Mouse (Mus musculus): Measurements from ENCODE around the gene Map7d3. TPM values are rescaled to one million over a fixed set of nuclear protein-coding genes. Genes with fewer than 3 reads are reported as not detected.

Map7d3 gene
- total and polyA plus RNA-seq, 3 experiments: not detected

DNA sequence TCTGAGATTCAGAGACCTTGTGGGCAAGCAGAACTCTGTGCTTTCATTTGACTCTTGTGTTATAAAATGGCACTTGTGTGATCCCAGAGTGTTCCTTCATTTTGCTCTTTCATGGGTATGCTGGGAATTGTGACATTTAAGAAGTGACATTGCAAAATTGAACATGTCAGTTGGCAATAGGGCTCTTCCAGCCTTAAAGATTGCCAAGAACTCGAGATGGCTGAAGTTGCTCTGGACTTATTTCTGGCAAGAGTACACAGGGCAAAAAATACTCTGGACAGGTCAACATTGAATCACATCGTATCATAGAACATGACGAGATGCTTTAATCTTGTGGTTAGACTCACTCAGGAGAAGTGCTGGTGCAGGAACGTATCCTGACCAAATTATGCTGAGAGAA is 48.8 kb downstream of the Map7d3 start:
- TF ChIP-seq E2F4 (IDR thresholded peaks at IDR 0.05; ENCODE audit: insufficient replicate concordance, low read depth, low read length): no peak
- TF ChIP-seq MEF2A (IDR thresholded peaks at IDR 0.05; ENCODE audit: borderline replicate concordance, low read depth, low read length): no peak
- TF ChIP-seq ZC3H11A (IDR thresholded peaks at IDR 0.05; ENCODE audit: low read depth, low read length): no peak
- no peak for TF ChIP-seq MAZ (IDR thresholded peaks at IDR 0.05; ENCODE audit: low read depth, low read length)
- no peak for TF ChIP-seq JUND (conservative IDR thresholded peaks at IDR 0.05; ENCODE audit: low read depth, low read length)
- TF ChIP-seq MXI1 (IDR thresholded peaks at IDR 0.05; ENCODE audit: low read depth, low read length): no peak
- TF ChIP-seq BHLHE40 (IDR thresholded peaks at IDR 0.05; ENCODE audit: low read depth, low read length): no peak
- TF ChIP-seq ETS1 (conservative IDR thresholded peaks at IDR 0.05; ENCODE audit: low read depth, low read length): no peak
- TF ChIP-seq CTCF (conservative IDR thresholded peaks at IDR 0.05 in 1 of 2, IDR thresholded peaks at IDR 0.05 in 1 of 2; ENCODE audit: low read depth in 2 of 2, low read length in 2 of 2): no peak
- TF ChIP-seq NELFE (IDR thresholded peaks at IDR 0.05; ENCODE audit: low read depth, low read length): no peak
- TF ChIP-seq ELF1 (IDR thresholded peaks at IDR 0.05; ENCODE audit: low read depth, low read length): no peak
- no peak for TF ChIP-seq KAT2A (IDR thresholded peaks at IDR 0.05; ENCODE audit: insufficient replicate concordance, low read length)
- no peak for TF ChIP-seq SMC3 (IDR thresholded peaks at IDR 0.05; ENCODE audit: low read depth, low read length)
- TF ChIP-seq TBP (conservative IDR thresholded peaks at IDR 0.05; ENCODE audit: low read depth, low read length): no peak
- TF ChIP-seq RCOR1 (conservative IDR thresholded peaks at IDR 0.05; ENCODE audit: low read depth, low read length): no peak
- TF ChIP-seq USF1 (IDR thresholded peaks at IDR 0.05; ENCODE audit: low read depth, low read length): no peak
- no peak overlapping the region for H3K9ac ChIP-seq (ENCODE audit: insufficient read depth, low read depth)
- dilution Hi-C loops (cut with MboI; ENCODE audit: extremely low pct_ligation_motif_present, extremely low pct_unique_long_range_greater_than_20kb, low sequenced_read_pairs): no loop called here

DNA sequence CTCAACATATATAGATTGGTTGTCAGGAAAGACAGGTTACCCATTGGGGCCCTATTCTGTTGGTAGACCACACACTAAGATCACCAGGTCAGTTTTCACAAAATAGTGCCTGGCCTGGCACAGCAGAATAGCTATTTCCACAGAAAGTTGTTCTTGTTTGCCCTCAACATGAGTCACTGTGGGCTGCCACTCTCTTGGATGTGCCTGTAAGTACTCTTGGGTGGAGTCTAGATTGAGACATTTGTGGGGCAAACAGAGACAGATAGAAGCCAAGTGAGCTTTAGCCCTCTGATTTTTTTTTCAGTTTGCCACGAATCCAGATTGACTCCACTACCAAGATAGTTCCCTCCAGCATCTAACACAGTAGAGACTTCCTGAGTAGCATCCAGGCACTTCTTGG is 50.4 kb downstream of the Map7d3 start:
- dilution Hi-C loops (cut with MboI; ENCODE audit: extremely low pct_ligation_motif_present, extremely low pct_unique_long_range_greater_than_20kb, low sequenced_read_pairs) (no loop called here), in situ Hi-C loops (cut with MboI; ENCODE audit: low pct_ligation_motif_present, low pct_unique_long_range_greater_than_20kb, low sequenced_read_pairs) (loop anchor here (25.0 kb wide), 1 partner anchor 234 kb away; the partner anchor contains the start of gene Gm648)
- no peak for DNase-seq (ENCODE audit: extremely low read depth)
- Histone ChIP-seq H3K79me2 (replicated peaks; ENCODE audit: control insufficient read depth, extremely low read depth, insufficient read depth, poor library complexity, severe bottlenecking) (no peaks in the 10 kb centered on the region), H3K27ac (ENCODE audit: insufficient read depth, low read depth) (no peak overlapping the region), H3K4me1 (ENCODE audit: control insufficient read depth in 1 of 2, insufficient read depth in 2 of 2) (no peaks in the 10 kb centered on the region), H3K27me3 (replicated peaks) (no peaks in the 10 kb centered on the region), H3K4me2 (ENCODE audit: insufficient read depth, low read depth, poor library complexity, severe bottlenecking) (no peak overlapping the region), H3K36me3 (replicated peaks in 1 of 2; ENCODE audit: control insufficient read depth in 1 of 2, insufficient read depth in 1 of 2, low read length in 1 of 2) (no peaks in the 10 kb centered on the region), H3K9me3 (replicated peaks; ENCODE audit: low read length) (no peaks in the 10 kb centered on the region), H3K4me3 (replicated peaks in 1 of 3; ENCODE audit: low read depth in 2 of 3, low read length in 2 of 3, poor library complexity in 1 of 3) (no peak overlapping the region), H3K9ac (ENCODE audit: insufficient read depth, low read depth) (no peak overlapping the region)
- TF ChIP-seq E2F4 (IDR thresholded peaks at IDR 0.05; ENCODE audit: insufficient replicate concordance, low read depth, low read length) (no peak), CHD1 (IDR thresholded peaks at IDR 0.05; ENCODE audit: low read depth, low read length) (no peak), IRF4 (IDR thresholded peaks at IDR 0.05; ENCODE audit: low read depth, low read length) (no peak)

More for the DNA sequence above, 48.8 kb downstream of the Map7d3 start:
- no peak overlapping the region for H3K4me3 ChIP-seq (replicated peaks in 1 of 3; ENCODE audit: low read depth in 2 of 3, low read length in 2 of 3, poor library complexity in 1 of 3)
- in situ Hi-C loops (cut with MboI; ENCODE audit: low pct_ligation_motif_present, low pct_unique_long_range_greater_than_20kb, low sequenced_read_pairs): loop anchor here (25.0 kb wide), 1 partner anchor 236 kb away; the partner anchor contains the start of gene Gm648
- H3K27me3 ChIP-seq (replicated peaks): no peaks in the 10 kb centered on the region
- H3K4me1 ChIP-seq (ENCODE audit: control insufficient read depth in 1 of 2, insufficient read depth in 2 of 2): no peaks in the 10 kb centered on the region
- DNase-seq (ENCODE audit: extremely low read depth): no peak
- no peaks in the 10 kb centered on the region for H3K79me2 ChIP-seq (replicated peaks; ENCODE audit: control insufficient read depth, extremely low read depth, insufficient read depth, poor library complexity, severe bottlenecking)
- no peaks in the 10 kb centered on the region for H3K9me3 ChIP-seq (replicated peaks; ENCODE audit: low read length)
- H3K36me3 ChIP-seq (replicated peaks in 1 of 2; ENCODE audit: control insufficient read depth in 1 of 2, insufficient read depth in 1 of 2, low read length in 1 of 2): no peaks in the 10 kb centered on the region
- H3K4me2 ChIP-seq (ENCODE audit: insufficient read depth, low read depth, poor library complexity, severe bottlenecking): no peak overlapping the region
- H3K27ac ChIP-seq (ENCODE audit: insufficient read depth, low read depth): no peak overlapping the region

Data from CH12.LX (cell line).